Mouse (Mus musculus): Measurements from ENCODE around the gene Chit1. TPM values are rescaled to one million over a fixed set of nuclear protein-coding genes. Genes with fewer than 3 reads are reported as not detected.
A peak's percentile ranks its signal among the peaks of the same experiment; 100 is the strongest.

The Chit1 gene
- polyA plus RNA-seq, 1 experiment from 2014 or later = not detected

DNA sequence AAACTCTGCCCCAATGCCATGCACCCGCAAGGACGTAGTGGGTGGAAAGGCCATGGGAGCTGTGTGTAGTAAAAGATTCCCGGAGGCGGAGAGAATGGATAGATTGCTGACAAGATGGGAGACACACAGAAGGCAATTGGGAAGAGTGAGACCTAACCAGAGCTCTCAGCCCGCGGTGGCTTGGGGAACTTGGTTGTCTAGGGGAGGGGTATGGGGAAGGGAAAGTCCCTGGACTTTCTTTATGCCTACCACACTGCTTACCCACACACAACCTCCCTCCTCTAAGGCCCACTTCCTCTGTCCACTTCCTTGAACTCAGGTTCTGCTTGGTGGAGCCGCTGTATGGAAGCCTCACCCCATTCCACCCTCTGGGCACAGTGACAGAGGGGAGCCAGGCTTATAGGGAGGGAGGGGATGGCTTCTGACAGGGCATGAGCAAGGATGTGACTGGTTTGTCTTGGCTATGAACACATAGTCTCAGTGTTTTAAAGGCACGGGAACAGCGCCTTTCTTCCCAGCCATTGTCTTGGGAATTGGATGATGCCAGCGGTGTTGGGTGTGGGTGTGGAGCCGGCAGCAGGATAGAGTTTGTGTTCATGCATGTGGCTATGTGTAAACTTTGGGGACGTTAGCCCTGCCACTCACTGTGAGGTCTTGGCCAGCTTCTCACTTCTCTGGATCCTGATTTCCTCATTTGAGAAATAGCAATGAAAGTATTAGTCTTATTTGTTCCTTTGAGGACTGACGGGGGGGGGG is 17.1 kb upstream of the Chit1 start:
- WGBS = 58% methylated on average over 13 of the region's 13 CpGs
- peak overlapping the region; percentile 77; the same call in 1 of the 2 replicates for H3K9ac ChIP-seq
- H3K4me2 ChIP-seq = peak overlapping the region; percentile 81
- no peaks in the 10 kb centered on the region for H3K36me3 ChIP-seq
- peak overlapping the region; percentile 50; the same call in 1 of the 2 replicates for H3K4me3 ChIP-seq
- H3K9me3 ChIP-seq = no peaks in the 10 kb centered on the region
- H3K4me1 ChIP-seq = peaks cover 56% of the 10 kb centered on the region
- ATAC-seq (ENCODE audit: insufficient number of reproducible peaks, insufficient read depth, low FRiP score, low TSS enrichment, low read depth) = no peak
- no peaks in the 10 kb centered on the region for H3K27me3 ChIP-seq
- H3K27ac ChIP-seq = peak overlapping the region; percentile 86

DNA sequence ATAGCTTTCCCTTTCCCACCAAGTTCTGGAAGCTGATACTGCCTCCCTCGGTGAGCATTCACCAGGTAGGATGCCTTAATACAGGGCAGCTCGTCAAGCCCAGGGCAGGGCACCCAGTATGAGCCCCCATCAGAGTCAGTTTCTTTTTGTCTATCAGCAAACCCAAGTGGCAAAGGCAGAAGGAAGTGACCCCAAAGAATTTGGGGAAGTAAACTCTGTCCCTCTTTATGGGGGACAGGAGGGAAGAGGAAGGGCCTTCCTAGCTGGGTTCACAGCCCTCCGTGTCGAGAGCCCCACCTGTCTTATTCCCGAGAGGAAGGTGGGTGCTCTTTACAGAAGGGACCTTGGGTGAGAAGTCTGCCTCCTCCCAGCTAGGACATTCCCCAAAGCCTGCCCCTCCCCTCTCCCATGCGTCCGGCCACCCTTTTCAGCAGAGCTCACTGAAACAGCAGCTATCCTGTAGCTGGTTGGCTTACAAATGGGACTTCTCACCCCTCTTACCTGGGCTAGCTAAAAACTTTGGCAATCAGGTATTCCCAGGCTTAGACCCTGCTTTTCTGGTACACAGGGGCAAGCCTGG is 15.9 kb upstream of the Chit1 start:
- WGBS = 62% methylated on average over 7 of the region's 7 CpGs
- peaks cover 63% of the 10 kb centered on the region for H3K4me1 ChIP-seq
- no peak for ATAC-seq (ENCODE audit: insufficient number of reproducible peaks, insufficient read depth, low FRiP score, low TSS enrichment, low read depth)
- H3K9ac ChIP-seq = no peak overlapping the region
- no peak overlapping the region for H3K4me3 ChIP-seq
- no peaks in the 10 kb centered on the region for H3K9me3 ChIP-seq
- H3K27me3 ChIP-seq = no peaks in the 10 kb centered on the region
- no peaks in the 10 kb centered on the region for H3K36me3 ChIP-seq
- H3K27ac ChIP-seq = no peak overlapping the region
- H3K4me2 ChIP-seq = no peak overlapping the region

- 80% methylated on average over 4 of the region's 4 CpGs for WGBS
- Histone ChIP-seq H3K9me3 (no peaks in the 10 kb centered on the region), H3K36me3 (no peaks in the 10 kb centered on the region), H3K27ac (peak overlapping the region; percentile 81), H3K4me1 (peaks cover 66% of the 10 kb centered on the region), H3K27me3 (no peaks in the 10 kb centered on the region), H3K9ac (peak overlapping the region; percentile 41; the same call in 1 of the 2 replicates), H3K4me3 (no peak overlapping the region), H3K4me2 (0 out of 2 replicates have a peak overlapping the region, but pooled peaks have one; percentile 18)
- no peak for ATAC-seq (ENCODE audit: insufficient number of reproducible peaks, insufficient read depth, low FRiP score, low TSS enrichment, low read depth)
These were observed 15.3 kb upstream of the Chit1 start for GRCm38 (mm10) chr1:134095721-134096120.

DNA sequence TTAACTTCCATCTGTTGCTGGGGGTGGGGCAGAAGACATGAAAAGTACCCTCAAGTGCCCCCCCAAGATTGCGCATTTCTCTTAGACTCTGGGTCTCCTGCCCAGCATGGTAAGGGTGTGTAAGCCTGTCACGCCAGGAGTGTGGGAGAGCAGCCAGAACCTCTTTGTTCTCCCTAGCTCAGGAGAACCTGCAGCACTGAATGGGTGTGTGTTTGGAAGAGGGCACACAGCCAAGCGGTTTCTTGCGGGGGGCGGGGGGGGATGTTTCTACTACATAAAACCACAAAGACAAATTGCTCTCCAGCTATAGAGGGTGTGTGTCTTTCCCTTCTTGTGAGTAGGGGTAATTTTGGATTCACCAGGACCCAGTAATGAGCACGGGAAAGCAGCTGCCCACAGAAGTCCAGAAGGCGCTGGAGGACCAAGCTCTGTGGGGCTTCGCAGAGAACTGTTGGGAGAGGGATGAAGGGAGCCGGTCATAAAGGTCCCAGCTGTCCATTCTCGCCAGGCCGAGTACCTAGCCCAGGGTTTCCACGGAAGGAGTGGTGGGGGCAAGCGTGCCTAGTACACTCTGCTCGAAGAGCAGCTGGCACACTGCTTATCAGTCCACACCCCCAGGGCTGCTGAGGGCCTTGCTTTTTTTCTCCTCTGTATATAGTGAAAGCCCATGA is 14.6 kb upstream of the Chit1 start:
- Histone ChIP-seq H3K4me3 (no peak overlapping the region), H3K4me1 (peaks cover 68% of the 10 kb centered on the region), H3K36me3 (no peaks in the 10 kb centered on the region), H3K4me2 (peak overlapping the region; percentile 30; the same call in 1 of the 2 replicates), H3K27ac (peak overlapping the region; percentile 81), H3K27me3 (no peaks in the 10 kb centered on the region), H3K9ac (peak overlapping the region; percentile 41; the same call in 1 of the 2 replicates), H3K9me3 (no peaks in the 10 kb centered on the region)
- WGBS = 56% methylated on average over 14 of the region's 14 CpGs
- 0 out of 2 replicates have a peak, but pooled peaks have one; percentile 20 for ATAC-seq (ENCODE audit: insufficient number of reproducible peaks, insufficient read depth, low FRiP score, low TSS enrichment, low read depth)

DNA sequence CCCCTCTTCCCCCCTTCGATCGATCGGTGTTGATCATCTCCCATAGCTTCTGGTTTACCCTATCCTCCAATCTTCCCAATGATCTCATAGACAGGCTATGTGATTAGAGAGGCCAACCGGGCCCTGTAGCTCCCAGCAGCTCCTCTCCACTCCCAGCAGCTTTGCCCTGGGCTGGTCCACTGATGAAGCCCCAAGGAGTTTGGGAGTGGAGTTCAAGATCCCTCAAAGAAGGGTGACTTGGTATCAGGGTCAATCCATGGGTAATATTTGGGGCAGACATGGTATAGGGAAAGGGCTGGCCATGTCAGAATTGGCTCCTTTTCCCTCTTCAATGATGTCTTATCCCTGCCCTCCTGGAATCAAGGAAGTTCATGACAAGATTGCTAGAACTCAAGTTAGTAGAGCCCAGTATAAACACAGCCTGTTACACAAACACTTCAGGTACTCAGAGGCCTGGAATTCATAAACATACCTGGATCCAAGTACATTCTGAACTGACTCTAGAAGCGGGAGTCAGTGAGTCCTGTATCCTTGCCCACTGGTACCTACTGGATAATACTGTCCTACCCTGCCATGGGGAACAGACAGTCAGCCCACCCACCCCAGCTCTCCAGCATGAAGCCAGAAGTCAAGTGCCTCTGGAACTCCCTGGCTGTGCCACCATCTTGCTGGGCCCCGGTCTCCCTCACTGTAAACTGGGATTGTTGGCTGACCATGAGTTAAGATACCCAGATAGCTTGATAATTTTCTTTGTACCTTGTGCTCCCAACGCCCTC is 13.8 kb upstream of the Chit1 start:
- Histone ChIP-seq H3K27me3 (no peaks in the 10 kb centered on the region), H3K4me2 (no peak overlapping the region), H3K9ac (no peak overlapping the region), H3K4me1 (peaks cover 68% of the 10 kb centered on the region), H3K36me3 (no peaks in the 10 kb centered on the region), H3K27ac (peak overlapping the region; percentile 81), H3K9me3 (no peaks in the 10 kb centered on the region), H3K4me3 (no peak overlapping the region)
- 90% methylated on average over 7 of the region's 7 CpGs for WGBS
- ATAC-seq (ENCODE audit: insufficient number of reproducible peaks, insufficient read depth, low FRiP score, low TSS enrichment, low read depth) = no peak

DNA sequence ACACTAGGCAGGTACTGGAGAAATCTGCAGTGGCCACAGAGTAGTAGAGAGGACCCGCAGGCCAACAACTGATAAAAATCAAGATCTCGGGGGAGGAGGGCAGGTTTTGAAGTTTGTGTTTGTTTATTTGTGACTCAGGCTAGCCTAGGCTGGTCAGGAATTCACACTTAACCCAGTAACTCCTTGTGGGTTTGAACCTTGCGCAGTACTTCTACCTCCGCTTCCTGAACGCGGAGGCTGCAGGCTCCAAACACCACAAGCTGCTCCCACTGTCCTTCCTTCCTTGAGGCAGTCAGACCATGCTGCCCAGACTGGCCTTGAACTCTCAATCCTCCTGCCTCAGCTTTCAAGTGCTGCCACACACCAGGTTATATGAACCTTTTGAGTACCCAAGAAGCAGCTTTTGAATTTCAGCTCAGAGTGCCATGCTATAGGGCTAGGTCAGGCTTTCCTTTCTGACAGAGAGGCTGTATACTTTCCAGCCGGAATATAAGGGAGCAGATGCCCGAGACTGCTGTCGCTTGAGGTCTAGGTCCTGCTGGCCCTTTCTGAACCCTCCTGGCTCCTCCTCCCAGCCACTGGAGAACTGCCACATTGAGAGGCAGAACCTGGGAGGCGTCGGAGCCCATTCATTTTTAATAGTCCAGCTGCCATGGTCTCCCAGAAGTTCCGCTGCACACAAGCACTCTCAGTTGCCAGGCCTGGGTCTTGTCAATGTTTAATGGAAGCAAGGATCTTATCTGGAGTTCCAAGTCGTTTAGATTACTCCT is 12.9 kb upstream of the Chit1 start:
- H3K27me3 ChIP-seq = no peaks in the 10 kb centered on the region
- H3K4me3 ChIP-seq = 0 out of 2 replicates have a peak overlapping the region, but pooled peaks have one; percentile 46
- peaks cover 63% of the 10 kb centered on the region for H3K4me1 ChIP-seq
- H3K9me3 ChIP-seq = no peaks in the 10 kb centered on the region
- no peaks in the 10 kb centered on the region for H3K36me3 ChIP-seq
- peak overlapping the region; percentile 65 for H3K4me2 ChIP-seq
- ATAC-seq (ENCODE audit: insufficient number of reproducible peaks, insufficient read depth, low FRiP score, low TSS enrichment, low read depth) = no peak
- H3K9ac ChIP-seq = 0 out of 2 replicates have a peak overlapping the region, but pooled peaks have one; percentile 51
- H3K27ac ChIP-seq = peak overlapping the region; percentile 89
- 72% methylated on average over 13 of the region's 13 CpGs for WGBS

GRCm38 (mm10) chr1:134098726-134099515 is 12.1 kb upstream of the Chit1 start:
- Histone ChIP-seq H3K4me2 (peak overlapping the region; percentile 65), H3K9ac (peak overlapping the region; percentile 60), H3K4me3 (peak overlapping the region; percentile 46), H3K4me1 (peaks cover 59% of the 10 kb centered on the region), H3K36me3 (no peaks in the 10 kb centered on the region), H3K27me3 (no peaks in the 10 kb centered on the region), H3K9me3 (no peaks in the 10 kb centered on the region), H3K27ac (peak overlapping the region; percentile 89)
- 7% methylated on average over 17 of the region's 17 CpGs for WGBS
- peak; percentile 83; the same call in 1 of the 2 replicates for ATAC-seq (ENCODE audit: insufficient number of reproducible peaks, insufficient read depth, low FRiP score, low TSS enrichment, low read depth)

GRCm38 (mm10) chr1:134099516-134100235 is 11.4 kb upstream of the Chit1 start:
- Histone ChIP-seq H3K36me3 (no peaks in the 10 kb centered on the region), H3K27ac (peak overlapping the region; percentile 89), H3K27me3 (no peaks in the 10 kb centered on the region), H3K4me1 (peaks cover 58% of the 10 kb centered on the region), H3K9me3 (no peaks in the 10 kb centered on the region), H3K4me3 (peak overlapping the region; percentile 46), H3K9ac (peak overlapping the region; percentile 60), H3K4me2 (peak overlapping the region; percentile 65)
- 24% methylated on average over 12 of the region's 12 CpGs for WGBS
- no peak for ATAC-seq (ENCODE audit: insufficient number of reproducible peaks, insufficient read depth, low FRiP score, low TSS enrichment, low read depth)

DNA sequence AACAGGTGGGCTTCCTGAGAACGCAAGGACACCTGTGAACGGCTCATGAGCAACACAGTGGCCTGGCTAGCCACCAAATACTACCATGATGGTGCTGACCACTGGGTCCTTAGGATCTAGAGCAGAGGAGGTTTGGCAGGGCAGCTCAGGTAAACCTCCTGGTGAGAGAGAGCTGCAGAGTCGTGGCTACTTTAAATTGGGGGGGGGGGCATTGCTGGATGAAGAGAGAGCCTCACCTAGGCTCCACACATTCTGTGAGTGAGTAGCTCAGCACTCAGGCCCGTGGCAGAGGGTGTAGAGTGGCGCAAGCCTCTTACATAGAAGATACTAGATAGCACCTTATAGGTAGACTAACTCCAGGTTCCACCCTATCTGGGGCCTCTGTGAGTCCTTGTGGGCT is 10.6 kb upstream of the Chit1 start:
- Histone ChIP-seq H3K4me3 (no peak overlapping the region), H3K9ac (no peak overlapping the region), H3K27me3 (no peaks in the 10 kb centered on the region), H3K9me3 (no peaks in the 10 kb centered on the region), H3K27ac (peak overlapping the region; percentile 7), H3K36me3 (no peaks in the 10 kb centered on the region), H3K4me2 (no peak overlapping the region), H3K4me1 (peaks cover 52% of the 10 kb centered on the region)
- ATAC-seq (ENCODE audit: insufficient number of reproducible peaks, insufficient read depth, low FRiP score, low TSS enrichment, low read depth) = no peak
- WGBS = 76% methylated on average over 5 of the region's 5 CpGs

Measured in embryonic facial prominence, embryonic 13.5 days (tissue).